Mouse (Mus musculus) midbrain, embryonic 11.5 days (tissue): ENCODE results near the gene Mfsd12. TPM values are rescaled to one million over a fixed set of nuclear protein-coding genes. Genes with fewer than 3 reads are reported as not detected.

Experiments
- ATAC-seq: fragments of 200-750 bp; cut with Nextera tagmentation; 2 replicates; pipeline ENCODE4 v1.8.0; 2017; ENCODE audit warnings: moderate TSS enrichment, moderate library complexity; ENCODE audit not compliant: low FRiP score
- DNase-seq: peaks from one replicate; pipeline ENCODE4 v3.0.0; 2015; ENCODE audit warnings: low spot score; ENCODE audit errors: missing footprints
- H3K27ac ChIP-seq: fragments of 300-500 bp; sonication (generic); 2 replicates; pipeline ENCODE4 v1.5.1; 2014; ENCODE audit warnings: low read depth, low read length
- H3K27me3 ChIP-seq: fragments of 300-500 bp; sonication (generic); 2 replicates; pipeline ENCODE4 v1.6.1; 2014; ENCODE audit warnings: mild to moderate bottlenecking, low read length, moderate library complexity, mixed read lengths; ENCODE audit not compliant: control insufficient read depth, insufficient read depth
- H3K36me3 ChIP-seq: fragments of 300-500 bp; sonication (generic); 2 replicates; pipeline ENCODE4 v1.6.1; 2014; ENCODE audit warnings: mild to moderate bottlenecking, low read length, moderate library complexity, mixed read lengths; ENCODE audit not compliant: control insufficient read depth, insufficient read depth
- H3K4me1 ChIP-seq: fragments of 300-500 bp; sonication (generic); 2 replicates; pipeline ENCODE4 v1.6.1; 2014; ENCODE audit warnings: low read length; ENCODE audit not compliant: control insufficient read depth, insufficient read depth
- H3K4me2 ChIP-seq: fragments of 300-500 bp; sonication (generic); 2 replicates; pipeline ENCODE4 v1.6.1; 2014; ENCODE audit warnings: mild to moderate bottlenecking, moderate library complexity
- H3K4me3 ChIP-seq: fragments of 300-500 bp; sonication (generic); 2 replicates; pipeline ENCODE4 v1.5.1; 2014; ENCODE audit warnings: low read depth, low read length
- H3K9ac ChIP-seq: fragments of 300-500 bp; sonication (generic); 2 replicates; pipeline ENCODE4 v1.6.1; 2014; ENCODE audit warnings: low read length
- H3K9me3 ChIP-seq: fragments of 300-500 bp; sonication (generic); 2 replicates; pipeline ENCODE4 v1.6.1; 2016; ENCODE audit warnings: low read length; ENCODE audit not compliant: control insufficient read depth
- WGBS: fragments of 180-500 bp; shearing (Covaris S2); extraction: QIAGEN DNeasy Blood & Tissue Kit; methylation state at CpG from one replicate; pipeline ENCODE4 v1.1.7; 2014; 5-methylcytosine and 5-hydroxymethylcytosine counted together
- polyA plus RNA-seq: library from polyadenylated mRNA; unstranded; fragments of >200 nt; fragmentation: Nextera tagmentation; extraction: Ambion mirVana; gene quantifications from 2 replicates; pipeline ENCODE4 v1.2.1, GENCODE M21; 2014

Mfsd12 gene
- polyA plus RNA-seq, 1 experiment from 2014 or later: 4.4 TPM

GRCm38 (mm10) chr10:81405588-81406201 lies 48.4 kb downstream of the Mfsd12 start:
- H3K36me3 ChIP-seq: no peaks in the 10 kb centered on the region
- ATAC-seq (no peak), DNase-seq (no peak)
- peaks cover 41% of the 10 kb centered on the region for H3K27me3 ChIP-seq
- no peak overlapping the region for H3K9ac ChIP-seq
- H3K27ac ChIP-seq: no peak overlapping the region
- peaks cover 51% of the 10 kb centered on the region for H3K4me1 ChIP-seq
- 43% methylated on average over 13 of the region's 13 CpGs for WGBS
- no peaks in the 10 kb centered on the region for H3K9me3 ChIP-seq
- no peak overlapping the region for H3K4me2 ChIP-seq
- H3K4me3 ChIP-seq: no peak overlapping the region

DNA sequence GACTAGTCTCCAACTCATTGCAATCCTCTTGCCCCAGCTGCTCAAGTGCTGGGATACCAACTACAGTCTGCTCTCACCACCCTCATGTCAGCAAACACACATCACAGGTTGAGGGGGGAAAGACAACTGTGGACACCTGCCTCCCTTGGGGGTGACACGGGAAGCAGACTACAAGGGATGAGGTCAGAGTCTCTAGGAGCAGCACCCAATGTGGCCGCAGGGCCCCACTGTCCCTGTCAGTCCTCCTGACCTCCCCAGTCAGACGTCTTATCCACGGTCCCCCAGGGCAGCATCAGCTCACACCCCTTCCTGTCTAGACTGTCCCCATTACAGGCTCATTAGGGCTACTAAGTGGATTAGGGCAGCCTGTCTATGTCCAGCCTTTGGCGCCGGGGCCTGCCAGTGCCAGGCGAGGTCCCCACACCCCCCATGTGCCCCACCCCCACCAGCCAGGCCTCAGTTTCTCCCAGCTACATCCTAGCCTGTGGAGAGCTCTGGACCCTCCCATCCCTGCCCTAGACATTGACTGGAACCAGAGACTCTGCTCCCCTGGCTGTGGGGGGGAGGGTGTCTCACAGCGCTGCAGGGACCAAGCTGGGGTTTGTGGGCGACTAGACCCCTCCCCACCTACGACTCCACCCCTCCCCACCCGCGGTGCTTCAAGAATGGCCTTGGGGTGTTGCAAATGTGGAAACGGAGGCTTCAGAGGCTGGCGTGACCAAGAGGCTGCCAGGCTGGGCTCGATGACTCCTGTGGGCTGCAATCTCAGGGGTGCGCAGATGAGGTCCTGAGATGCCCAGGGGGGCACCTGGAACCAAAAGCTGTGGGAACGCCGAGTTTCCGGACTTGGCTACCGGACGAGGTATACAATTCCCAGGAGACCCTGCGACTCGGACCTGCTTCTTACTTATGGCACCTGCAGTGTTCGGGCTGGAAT lies 49.5 kb downstream of the Mfsd12 start:
- Histone ChIP-seq H3K36me3 (no peaks in the 10 kb centered on the region), H3K27ac (no peak overlapping the region), H3K4me1 (peaks cover 44% of the 10 kb centered on the region), H3K4me2 (peak overlapping the region; percentile 12; the same call in 1 of the 2 replicates), H3K4me3 (peak overlapping the region; percentile 13), H3K27me3 (peaks cover 40% of the 10 kb centered on the region), H3K9ac (peak overlapping the region; percentile 30; the same call in 1 of the 2 replicates), H3K9me3 (no peaks in the 10 kb centered on the region)
- ATAC-seq (no peak), DNase-seq (no peak)
- 23% methylated on average over 24 of the region's 24 CpGs for WGBS

DNA sequence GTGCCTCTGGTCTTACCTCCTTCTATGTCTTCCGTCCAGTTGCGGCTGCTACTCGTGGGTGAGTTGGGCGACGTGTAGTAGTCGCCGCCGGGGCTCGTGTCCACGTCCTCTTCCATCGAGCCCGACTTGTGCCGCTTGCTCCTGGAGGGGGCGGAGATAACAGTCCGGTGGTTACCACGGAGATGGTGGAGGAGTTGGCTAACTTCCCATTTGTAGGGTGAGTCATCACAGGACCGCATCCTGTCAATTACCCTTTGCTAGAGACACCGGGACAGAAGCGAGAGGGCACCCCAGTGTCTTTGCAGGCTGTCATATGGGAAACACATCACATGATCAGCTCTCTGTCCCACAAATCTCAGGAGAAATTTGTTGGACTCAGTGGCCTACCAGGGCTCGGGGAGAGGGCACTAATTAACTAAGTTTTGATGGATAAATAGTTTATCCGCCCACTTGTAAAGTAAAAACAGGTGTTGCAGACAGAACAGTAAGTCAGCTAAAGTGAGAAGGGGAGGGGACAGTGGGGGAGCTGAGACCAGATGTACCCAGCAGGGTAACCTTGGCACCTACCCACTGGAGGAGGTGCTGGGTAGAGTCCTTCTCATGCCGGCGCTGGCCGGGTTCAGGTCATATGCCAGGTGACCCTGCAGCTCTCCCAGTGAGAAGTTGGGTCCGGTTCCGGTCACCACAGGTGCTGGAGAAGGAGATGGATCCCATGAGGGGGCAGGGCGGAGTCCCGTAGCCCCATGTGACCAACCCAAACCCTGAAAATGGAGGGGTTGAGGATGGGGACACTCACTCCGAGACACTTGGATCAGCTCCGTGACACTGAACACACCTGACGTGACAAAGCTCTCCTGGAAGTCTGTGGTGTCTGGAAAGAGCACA lies 50.5 kb downstream of the Mfsd12 start:
- Histone ChIP-seq H3K9me3 (no peaks in the 10 kb centered on the region), H3K36me3 (no peaks in the 10 kb centered on the region), H3K4me3 (peak overlapping the region; percentile 13), H3K9ac (peak overlapping the region; percentile 2; the same call in 1 of the 2 replicates), H3K4me2 (peak overlapping the region; percentile 12; the same call in 1 of the 2 replicates), H3K27ac (no peak overlapping the region), H3K4me1 (peaks cover 34% of the 10 kb centered on the region), H3K27me3 (peaks cover 40% of the 10 kb centered on the region)
- ATAC-seq (no peak), DNase-seq (peak; percentile 88)
- 28% methylated on average over 31 of the region's 31 CpGs for WGBS

GRCm38 (mm10) chr10:81408424-81408729 lies 51.1 kb downstream of the Mfsd12 start:
- H3K4me1 ChIP-seq: peaks cover 28% of the 10 kb centered on the region
- DNase-seq: no peak
- ATAC-seq: no peak
- peaks cover 40% of the 10 kb centered on the region for H3K27me3 ChIP-seq
- no peak overlapping the region for H3K27ac ChIP-seq
- no peak overlapping the region for H3K4me3 ChIP-seq
- no peak overlapping the region for H3K4me2 ChIP-seq
- no peak overlapping the region for H3K9ac ChIP-seq
- H3K9me3 ChIP-seq: no peaks in the 10 kb centered on the region
- H3K36me3 ChIP-seq: no peaks in the 10 kb centered on the region
- 44% methylated on average over 13 of the region's 13 CpGs for WGBS

- H3K9ac ChIP-seq: no peak overlapping the region
- 11% methylated on average over 9 of the region's 9 CpGs for WGBS
- H3K4me3 ChIP-seq: no peak overlapping the region
- ATAC-seq (peak; percentile 43), DNase-seq (peak; percentile 97)
- H3K4me1 ChIP-seq: peaks cover 28% of the 10 kb centered on the region
- no peak overlapping the region for H3K27ac ChIP-seq
- H3K36me3 ChIP-seq: no peaks in the 10 kb centered on the region
- no peaks in the 10 kb centered on the region for H3K9me3 ChIP-seq
- H3K27me3 ChIP-seq: peaks cover 39% of the 10 kb centered on the region
- no peak overlapping the region for H3K4me2 ChIP-seq
Observed at GRCm38 (mm10) chr10:81408871-81409291, 51.6 kb downstream of the Mfsd12 start.

- 13% methylated on average over 8 of the region's 8 CpGs for WGBS
- Histone ChIP-seq H3K4me1 (peaks cover 32% of the 10 kb centered on the region), H3K4me3 (no peak overlapping the region), H3K27me3 (peaks cover 35% of the 10 kb centered on the region), H3K36me3 (no peaks in the 10 kb centered on the region), H3K4me2 (no peak overlapping the region), H3K27ac (no peak overlapping the region), H3K9ac (no peak overlapping the region), H3K9me3 (no peaks in the 10 kb centered on the region)
- no peak for DNase-seq
- no peak for ATAC-seq
Observed at GRCm38 (mm10) chr10:81409330-81409729, 52.0 kb downstream of the Mfsd12 start.

DNA sequence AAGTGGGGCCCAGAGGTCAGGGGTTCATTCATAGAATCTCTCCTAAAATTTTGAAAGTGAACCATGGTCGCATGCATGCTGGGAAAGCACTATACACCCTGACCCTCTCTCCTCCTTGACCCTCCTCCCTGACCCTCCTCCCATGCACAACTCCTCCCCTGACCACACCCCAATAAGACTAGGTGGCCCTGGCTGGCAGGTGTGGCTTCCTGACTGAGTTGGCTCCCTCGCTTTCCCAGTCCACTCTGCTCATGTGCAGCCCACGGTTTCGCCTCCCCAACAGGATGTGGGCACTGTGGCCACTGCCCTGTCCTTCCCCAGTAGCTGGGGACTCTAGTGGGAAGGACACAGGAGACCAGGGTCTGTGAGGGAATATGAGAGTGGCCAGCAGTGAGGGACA lies 53.1 kb downstream of the Mfsd12 start:
- no peak overlapping the region for H3K4me3 ChIP-seq
- peaks cover 35% of the 10 kb centered on the region for H3K4me1 ChIP-seq
- no peak overlapping the region for H3K4me2 ChIP-seq
- ATAC-seq (no peak), DNase-seq (no peak)
- H3K27me3 ChIP-seq: peaks cover 29% of the 10 kb centered on the region
- no peak overlapping the region for H3K9ac ChIP-seq
- no peaks in the 10 kb centered on the region for H3K36me3 ChIP-seq
- H3K27ac ChIP-seq: no peak overlapping the region
- H3K9me3 ChIP-seq: no peaks in the 10 kb centered on the region
- 61% methylated on average over 4 of the region's 4 CpGs for WGBS

DNA sequence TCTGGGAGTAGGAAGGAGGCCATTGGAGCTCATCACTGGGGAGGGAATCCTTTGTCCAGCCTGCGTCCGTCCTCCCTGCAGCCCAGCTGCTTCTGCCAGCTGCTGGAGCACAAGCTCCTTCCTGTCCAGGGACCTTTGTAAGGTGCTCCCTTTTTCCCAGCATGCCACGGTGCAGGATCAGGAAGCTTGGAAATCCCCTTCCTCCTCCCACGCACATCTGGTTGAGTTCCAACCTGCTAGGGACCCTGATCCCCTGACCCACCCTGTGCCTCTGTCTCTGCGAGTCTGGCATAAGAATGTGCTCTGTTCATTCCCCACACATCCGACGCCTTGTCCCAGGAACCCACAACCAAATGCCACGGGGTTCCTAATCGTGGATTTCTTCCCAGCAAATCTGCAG lies 53.7 kb downstream of the Mfsd12 start:
- no peaks in the 10 kb centered on the region for H3K9me3 ChIP-seq
- WGBS: 83% methylated on average over 9 of the region's 9 CpGs
- no peak overlapping the region for H3K4me2 ChIP-seq
- no peak overlapping the region for H3K9ac ChIP-seq
- DNase-seq (no peak), ATAC-seq (no peak)
- no peak overlapping the region for H3K27ac ChIP-seq
- peaks cover 35% of the 10 kb centered on the region for H3K4me1 ChIP-seq
- H3K4me3 ChIP-seq: no peak overlapping the region
- H3K27me3 ChIP-seq: peaks cover 23% of the 10 kb centered on the region
- no peaks in the 10 kb centered on the region for H3K36me3 ChIP-seq
